Mouse (Mus musculus): Measurements from ENCODE around the gene C2cd4c. TPM values are rescaled to one million over a fixed set of nuclear protein-coding genes. Genes with fewer than 3 reads are reported as not detected.

C2cd4c gene
- under 1 TPM; 0.11 to 0.12 TPM for total RNA-seq (2021)
- long read RNA-seq, experiment 1 = 0 reads
- long read RNA-seq, experiment 2 = 0 reads

GRCm38 (mm10) chr10:79613578-79614304 is at the start of gene C2cd4c:
C2cd4c (minus strand) TSS chr10:79614025.
- intact Hi-C loops (cut with DNase I; ENCODE audit: low total_unique reads) = no loop called here
- DNase-seq = no peak

- intact Hi-C loops (cut with DNase I; ENCODE audit: low total_unique reads) = loop anchor here (5.0 kb wide), 1 partner anchor 65 kb away; no protein-coding TSS in a partner anchor
Observed at GRCm38 (mm10) chr10:79661861-79662260, 48.0 kb upstream of the C2cd4c start.

GRCm38 (mm10) chr10:79660298-79660697 is 46.5 kb upstream of the C2cd4c start:
- intact Hi-C loops (cut with DNase I; ENCODE audit: low total_unique reads) = loop anchor here (5.0 kb wide), 1 partner anchor 63 kb away; no protein-coding TSS in a partner anchor
- no peak for DNase-seq

More at GRCm38 (mm10) chr10:79661861-79662260, 48.0 kb upstream of the C2cd4c start:
- DNase-seq = no peak

GRCm38 (mm10) chr10:79658829-79659228 is 45.0 kb upstream of the C2cd4c start:
- intact Hi-C loops (cut with DNase I; ENCODE audit: low total_unique reads) = no loop called here
- no peak for DNase-seq

GRCm38 (mm10) chr10:79654946-79655395 is 41.1 kb upstream of the C2cd4c start:
- no peak for DNase-seq
- intact Hi-C loops (cut with DNase I; ENCODE audit: low total_unique reads) = no loop called here

GRCm38 (mm10) chr10:79652789-79653188 is 39.0 kb upstream of the C2cd4c start:
- intact Hi-C loops (cut with DNase I; ENCODE audit: low total_unique reads) = no loop called here
- peak; percentile 31 for DNase-seq

GRCm38 (mm10) chr10:79649070-79649751 is 35.4 kb upstream of the C2cd4c start:
- intact Hi-C loops (cut with DNase I; ENCODE audit: low total_unique reads) = loop anchor here (5.0 kb wide), 1 partner anchor 52 kb away; no protein-coding TSS in a partner anchor
- DNase-seq = peak; percentile 75

GRCm38 (mm10) chr10:79645711-79646110 is 31.9 kb upstream of the C2cd4c start, which contains the start of gene Odf3l2:
Odf3l2 (minus strand) TSS chr10:79645738.
- DNase-seq = peak; percentile 69

GRCm38 (mm10) chr10:79638486-79639204 is 24.8 kb upstream of the C2cd4c start:
- DNase-seq = peak; percentile 68
- intact Hi-C loops (cut with DNase I; ENCODE audit: low total_unique reads) = no loop called here

More at GRCm38 (mm10) chr10:79645711-79646110, 31.9 kb upstream of the C2cd4c start, which contains the start of gene Odf3l2:
- intact Hi-C loops (cut with DNase I; ENCODE audit: low total_unique reads) = loop anchor here (5.0 kb wide), 1 partner anchor 48 kb away; no protein-coding TSS in a partner anchor

- DNase-seq = peak; percentile 53
- intact Hi-C loops (cut with DNase I; ENCODE audit: low total_unique reads) = no loop called here
Observed at GRCm38 (mm10) chr10:79637128-79638110, 23.6 kb upstream of the C2cd4c start, which contains the start of gene Shc2. Shc2 (minus strand) TSS chr10:79637918.

- intact Hi-C loops (cut with DNase I; ENCODE audit: low total_unique reads) = no loop called here
- no peak for DNase-seq
Observed at GRCm38 (mm10) chr10:79636287-79636686, 22.5 kb upstream of the C2cd4c start.

GRCm38 (mm10) chr10:79633006-79633777 is 19.4 kb upstream of the C2cd4c start:
- DNase-seq = no peak

GRCm38 (mm10) chr10:79631432-79631831 is 17.6 kb upstream of the C2cd4c start:
- intact Hi-C loops (cut with DNase I; ENCODE audit: low total_unique reads) = no loop called here
- no peak for DNase-seq

More at GRCm38 (mm10) chr10:79633006-79633777, 19.4 kb upstream of the C2cd4c start:
- intact Hi-C loops (cut with DNase I; ENCODE audit: low total_unique reads) = no loop called here

- DNase-seq = no peak
- intact Hi-C loops (cut with DNase I; ENCODE audit: low total_unique reads) = no loop called here
Observed at GRCm38 (mm10) chr10:79628377-79628776, 14.6 kb upstream of the C2cd4c start.

- intact Hi-C loops (cut with DNase I; ENCODE audit: low total_unique reads) = no loop called here
- no peak for DNase-seq
Observed at GRCm38 (mm10) chr10:79626156-79626555, 12.3 kb upstream of the C2cd4c start.

GRCm38 (mm10) chr10:79625398-79625797 is 11.6 kb upstream of the C2cd4c start:
- no peak for DNase-seq
- intact Hi-C loops (cut with DNase I; ENCODE audit: low total_unique reads) = no loop called here

GRCm38 (mm10) chr10:79623950-79624349 is 10.1 kb upstream of the C2cd4c start:
- intact Hi-C loops (cut with DNase I; ENCODE audit: low total_unique reads) = no loop called here
- no peak for DNase-seq

- intact Hi-C loops (cut with DNase I; ENCODE audit: low total_unique reads) = no loop called here
- DNase-seq = no peak
Observed at GRCm38 (mm10) chr10:79616376-79616775, 2.6 kb upstream of the C2cd4c start.

Measured in gastrocnemius, postnatal 14 days (tissue).